In the genomic region with DNA sequence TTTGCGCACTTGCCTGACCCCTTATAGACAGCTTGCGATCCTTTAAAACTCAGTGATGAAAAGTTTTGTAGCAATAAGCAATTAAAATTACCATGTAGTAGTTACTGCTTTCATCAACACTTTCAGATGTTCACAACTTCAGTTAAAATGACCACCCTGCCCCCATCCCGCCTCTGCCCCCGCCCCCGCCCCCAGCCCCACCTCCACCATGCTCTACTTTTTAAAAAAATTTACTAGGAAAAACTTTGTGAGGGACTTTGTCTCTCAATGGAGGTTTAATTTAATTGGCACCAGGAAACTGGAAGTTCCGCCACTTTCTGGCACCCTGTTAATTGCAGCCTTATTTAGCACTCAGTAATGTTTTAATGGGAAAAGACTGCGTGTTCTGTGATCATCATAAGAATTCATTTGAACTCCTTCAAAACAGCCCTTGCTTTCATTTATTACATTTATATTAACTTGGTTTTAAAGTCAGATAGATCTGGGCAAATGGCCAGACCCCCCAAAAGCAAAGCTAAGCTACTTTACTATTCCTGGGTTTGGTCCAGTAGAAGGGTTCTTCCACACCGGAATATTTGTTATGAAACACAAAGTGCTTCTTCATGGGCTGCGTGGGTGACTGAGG, we compare ENCODE assay signal across 13 mouse cellular contexts.
DNase-seq lines count a peak whose midpoint lies in the region; ATAC-seq and TF ChIP-seq lines count a peak whose summit lies in the region.
"Had no signal": no experiment of that assay in that cellular context is flagged by ENCODE, and none has a peak within 500 bp of the region (broad histone marks: within the 10 kb centered on the region; RNA-seq: fewer than 3 reads in every experiment).

No protein-coding gene starts in this region.

- peak; percentile 59; the same call in 1 of the 2 replicates for ATAC-seq in forebrain, embryonic 14.5 days

- H3K27me3 ChIP-seq in forebrain, embryonic 14.5 days (replicated peaks; ENCODE audit: control insufficient read depth, insufficient read depth, low read length): no peaks in the 10 kb centered on the region
- H3K27me3 ChIP-seq: heart, embryonic 12.5 days; hindbrain, embryonic 12.5 days; megakaryocyte, embryonic 14.5 days had no signal

- no peak overlapping the region for H3K27ac ChIP-seq in forebrain, embryonic 14.5 days (ENCODE audit: low read depth, low read length)
- H3K27ac ChIP-seq: gastrocnemius, adult 2 months; hindbrain, embryonic 12.5 days had no signal

- DNase-seq in kidney, adult 9 months: peak; percentile 65
- no peak for DNase-seq in kidney, adult 11 months
- peak; percentile 64 for DNase-seq in brain, embryonic 14.5 days (ENCODE audit: low read depth)
- DNase-seq in forebrain, embryonic 14.5 days (ENCODE audit: low spot score): peak; percentile 54
- peak; percentile 16 for DNase-seq in layer of hippocampus, adult 9-10 months (ENCODE audit: low spot score)
- DNase-seq in embryo, embryonic 9.5 days (ENCODE audit: extremely low spot score): no peak
- no peak for DNase-seq in adrenal gland, adult 8-10 months
- DNase-seq in lung, postnatal 14 days: no peak
- DNase-seq: adrenal gland, postnatal 36 days; gastrocnemius, adult 2 months had no signal

- no peak for TF ChIP-seq POLR2A in brain, embryonic 14.5 days (IDR thresholded peaks at IDR 0.05; ENCODE audit: borderline replicate concordance, extremely low read depth, insufficient read depth, insufficient read length, poor library complexity, severe bottlenecking)

- H3K4me3 ChIP-seq in forebrain, embryonic 14.5 days (ENCODE audit: low read depth, low read length): no peak overlapping the region
- H3K4me3 ChIP-seq: gastrocnemius, adult 2 months; heart, embryonic 12.5 days; hindbrain, embryonic 12.5 days; megakaryocyte, embryonic 14.5 days had no signal

- H3K9ac ChIP-seq in forebrain, embryonic 14.5 days (ENCODE audit: low read length): no peak overlapping the region
- H3K9ac ChIP-seq: heart, embryonic 12.5 days; hindbrain, embryonic 12.5 days had no signal

- H3K4me2 ChIP-seq in forebrain, embryonic 14.5 days (ENCODE audit: low read length): no peak overlapping the region
- H3K4me2 ChIP-seq: heart, embryonic 12.5 days; hindbrain, embryonic 12.5 days had no signal

- WGBS in forebrain, embryonic 14.5 days: 33% methylated on average over 9 of the region's 9 CpGs

- H3K4me1 ChIP-seq in forebrain, embryonic 14.5 days (ENCODE audit: control insufficient read depth, insufficient read depth, low read length): no peaks in the 10 kb centered on the region
- H3K4me1 ChIP-seq: heart, embryonic 12.5 days; hindbrain, embryonic 12.5 days; megakaryocyte, embryonic 14.5 days had no signal

- no peak for TF ChIP-seq CTCF in brain, embryonic 14.5 days (IDR thresholded peaks at IDR 0.05; ENCODE audit: borderline replicate concordance, extremely low read depth, insufficient read depth, insufficient read length)

- no peaks in the 10 kb centered on the region for H3K9me3 ChIP-seq in forebrain, embryonic 14.5 days (replicated peaks; ENCODE audit: control insufficient read depth, low read length)
- H3K9me3 ChIP-seq: heart, embryonic 12.5 days; hindbrain, embryonic 12.5 days had no signal

- H3K36me3 ChIP-seq in forebrain, embryonic 14.5 days (ENCODE audit: control insufficient read depth, insufficient read depth, low read length): no peaks in the 10 kb centered on the region
- H3K36me3 ChIP-seq: hindbrain, embryonic 12.5 days had no signal

Comparison
In these comparisons a context has a peak if more than half of its experiments do, and no peak if none do; other contexts are left out.
1. DNase-seq: peak in kidney, adult 9 months (single experiment), brain, embryonic 14.5 days (single experiment), forebrain, embryonic 14.5 days (single experiment) and layer of hippocampus, adult 9-10 months (single experiment); none in kidney, adult 11 months (single experiment), embryo, embryonic 9.5 days (single experiment), adrenal gland, adult 8-10 months (single experiment) and lung, postnatal 14 days (single experiment).